Mouse (Mus musculus) ES-Bruce4 (cell line): Measurements from ENCODE around the gene Evl.

ENCODE experiments used
- CTCF ChIP-seq: IDR thresholded peaks from one replicate; pipeline ENCODE4 v1.8.1; 2011; ENCODE audit warnings: low read depth, low read length
- EP300 ChIP-seq: IDR thresholded peaks from 2 replicates; pipeline ENCODE4 v1.6.1; 2011; ENCODE audit warnings: low read depth, low read length; ENCODE audit not compliant: insufficient read depth
- POLR2A ChIP-seq: IDR thresholded peaks from one replicate; pipeline ENCODE4 v1.8.1; 2011; ENCODE audit warnings: low read length; ENCODE audit not compliant: insufficient read depth

- peak; percentile 42 for TF ChIP-seq CTCF
- no peak for TF ChIP-seq POLR2A
- TF ChIP-seq EP300: no peak
Measured at GRCm38 (mm10) chr12:108563238-108563637, 8.7 kb downstream of the Evl start.
